Mouse (Mus musculus): ENCODE data around the gene Iqcg. TPM values are rescaled to one million over a fixed set of nuclear protein-coding genes. Genes with fewer than 3 reads are reported as not detected.

The Iqcg gene
- 3.1 and 7.4 TPM in 2 replicates for polyA plus RNA-seq (2014; fragmentation: Nextera tagmentation; extraction: Ambion mirVana)

DNA sequence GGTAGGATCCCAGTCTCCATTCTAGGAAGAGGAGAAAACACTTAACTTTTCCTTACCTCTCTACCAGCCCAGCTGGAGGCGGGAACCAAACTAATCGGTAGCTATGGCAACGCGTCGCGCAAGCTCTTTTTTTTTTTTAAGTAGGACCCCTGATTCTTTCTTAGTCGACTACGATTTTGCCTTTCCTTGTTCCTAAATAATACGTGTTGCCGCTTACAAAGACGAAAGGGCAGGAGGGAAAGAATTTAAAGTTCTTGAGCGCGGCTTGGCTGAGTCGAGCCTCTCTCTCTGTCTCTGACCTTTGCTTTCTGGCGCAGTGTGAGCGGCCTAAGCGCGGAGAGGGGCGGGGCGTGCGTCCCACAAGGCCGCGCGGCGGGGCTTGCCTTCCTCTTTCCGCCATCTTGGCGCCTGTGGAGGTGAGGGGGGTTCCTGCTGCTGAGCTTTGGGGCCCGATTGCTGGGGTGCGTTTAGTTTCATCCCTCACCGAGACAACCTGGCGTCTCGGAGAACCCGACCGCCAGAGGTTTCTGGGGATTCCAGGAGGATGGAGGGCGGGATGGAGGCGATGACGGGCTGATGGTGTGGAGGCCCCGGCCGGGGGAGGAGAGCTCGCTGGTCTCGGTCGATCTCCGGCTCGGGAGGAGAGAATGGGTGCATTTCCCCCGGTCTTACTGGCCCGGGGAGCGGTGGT lies at the start of gene Iqcg, which contains the start of gene Rpl35a:
Gene Iqcg, minus strand, starts transcription at position 124 of the 691 bp plus-strand sequence.
Gene Rpl35a, plus strand, starts transcription at position 359 of the 691 bp plus-strand sequence.
- no peaks in the 10 kb centered on the region for H3K9me3 ChIP-seq (ENCODE audit: control insufficient read depth, low read length)

GRCm38 (mm10) chr16:33085666-33086065 lies 29.6 kb upstream of the Iqcg start:
- Histone ChIP-seq H3K4me1 (ENCODE audit: control insufficient read depth, insufficient read depth, low read length) (no peaks in the 10 kb centered on the region), H3K27me3 (replicated peaks; ENCODE audit: control insufficient read depth, insufficient read depth, low read length) (no peaks in the 10 kb centered on the region), H3K4me2 (ENCODE audit: low read depth, low read length) (no peak overlapping the region), H3K9me3 (ENCODE audit: control insufficient read depth, low read length) (no peaks in the 10 kb centered on the region), H3K4me3 (ENCODE audit: low read depth, low read length) (no peak overlapping the region), H3K36me3 (ENCODE audit: control insufficient read depth, insufficient read depth, low read length) (0 out of 2 replicates have a peak, but pooled peaks cover 5% of the 10 kb centered on the region), H3K27ac (replicated peaks; ENCODE audit: low read depth, low read length) (no peak overlapping the region), H3K9ac (ENCODE audit: low read depth, low read length) (no peak overlapping the region)
- DNase-seq (ENCODE audit: low spot score): no peak
- no peak for ATAC-seq (ENCODE audit: low read depth)
- WGBS: 72% methylated on average over 8 of the region's 8 CpGs

More for the DNA sequence above, at the start of gene Iqcg, which contains the start of gene Rpl35a:
- peaks cover 10% of the 10 kb centered on the region for H3K4me1 ChIP-seq (ENCODE audit: control insufficient read depth, insufficient read depth, low read length)
- WGBS: under 1% methylated on average over 45 of the region's 47 CpGs
- H3K36me3 ChIP-seq (ENCODE audit: control insufficient read depth, insufficient read depth, low read length): peaks cover 32% of the 10 kb centered on the region
- peak within 1 kb of the TSS; percentile 97 for H3K9ac ChIP-seq (ENCODE audit: low read depth, low read length)
- peak within 1 kb of the TSS; percentile 73 for H3K4me2 ChIP-seq (ENCODE audit: low read depth, low read length)
- peak within 1 kb of the TSS; percentile 92 for H3K27ac ChIP-seq (replicated peaks; ENCODE audit: low read depth, low read length)
- peak within 1 kb of the TSS; percentile 93 for H3K4me3 ChIP-seq (ENCODE audit: low read depth, low read length)
- DNase-seq (ENCODE audit: low spot score) (peak; percentile 95), ATAC-seq (ENCODE audit: low read depth) (peak; percentile 93)
- H3K27me3 ChIP-seq (replicated peaks; ENCODE audit: control insufficient read depth, insufficient read depth, low read length): no peaks in the 10 kb centered on the region

- Histone ChIP-seq H3K9ac (ENCODE audit: low read depth, low read length) (no peak overlapping the region), H3K27me3 (replicated peaks; ENCODE audit: control insufficient read depth, insufficient read depth, low read length) (no peaks in the 10 kb centered on the region), H3K4me1 (ENCODE audit: control insufficient read depth, insufficient read depth, low read length) (no peaks in the 10 kb centered on the region), H3K27ac (replicated peaks; ENCODE audit: low read depth, low read length) (no peak overlapping the region), H3K9me3 (ENCODE audit: control insufficient read depth, low read length) (no peaks in the 10 kb centered on the region), H3K36me3 (ENCODE audit: control insufficient read depth, insufficient read depth, low read length) (0 out of 2 replicates have a peak, but pooled peaks cover 5% of the 10 kb centered on the region), H3K4me3 (ENCODE audit: low read depth, low read length) (no peak overlapping the region), H3K4me2 (ENCODE audit: low read depth, low read length) (no peak overlapping the region)
- ATAC-seq (ENCODE audit: low read depth) (no peak), DNase-seq (ENCODE audit: low spot score) (no peak)
- WGBS: 83% methylated on average over 2 of the region's 2 CpGs
These were observed 28.0 kb upstream of the Iqcg start for GRCm38 (mm10) chr16:33083996-33084395.

GRCm38 (mm10) chr16:33082951-33083350 lies 26.9 kb upstream of the Iqcg start:
- ATAC-seq (ENCODE audit: low read depth) (no peak), DNase-seq (ENCODE audit: low spot score) (no peak)
- no peak overlapping the region for H3K4me3 ChIP-seq (ENCODE audit: low read depth, low read length)
- 88% methylated on average over 6 of the region's 6 CpGs for WGBS
- 0 out of 2 replicates have a peak, but pooled peaks cover 5% of the 10 kb centered on the region for H3K36me3 ChIP-seq (ENCODE audit: control insufficient read depth, insufficient read depth, low read length)
- H3K4me2 ChIP-seq (ENCODE audit: low read depth, low read length): no peak overlapping the region
- no peaks in the 10 kb centered on the region for H3K4me1 ChIP-seq (ENCODE audit: control insufficient read depth, insufficient read depth, low read length)
- no peak overlapping the region for H3K27ac ChIP-seq (replicated peaks; ENCODE audit: low read depth, low read length)
- no peaks in the 10 kb centered on the region for H3K27me3 ChIP-seq (replicated peaks; ENCODE audit: control insufficient read depth, insufficient read depth, low read length)
- H3K9me3 ChIP-seq (ENCODE audit: control insufficient read depth, low read length): no peaks in the 10 kb centered on the region
- H3K9ac ChIP-seq (ENCODE audit: low read depth, low read length): no peak overlapping the region

DNA sequence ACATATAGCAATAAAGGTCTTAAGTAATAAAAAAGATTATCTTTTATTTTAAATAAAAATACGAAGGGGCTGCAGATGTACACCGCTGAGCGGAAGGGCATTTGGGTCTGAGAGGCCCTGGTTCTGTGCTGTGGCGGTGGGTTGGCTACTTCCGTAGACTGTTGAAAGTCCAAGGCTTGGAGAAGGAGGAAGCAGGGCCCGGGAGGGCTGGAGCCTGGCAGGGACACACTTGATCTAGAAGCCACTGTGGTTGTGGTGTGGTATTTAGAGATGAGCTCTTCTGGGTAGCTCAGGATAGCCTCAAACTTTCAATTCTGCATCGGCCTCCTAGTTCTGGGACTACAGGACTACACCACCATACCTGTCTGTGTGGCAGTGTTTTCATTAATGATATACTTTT lies 24.0 kb upstream of the Iqcg start:
- H3K4me1 ChIP-seq (ENCODE audit: control insufficient read depth, insufficient read depth, low read length): no peaks in the 10 kb centered on the region
- 93% methylated on average over 7 of the region's 7 CpGs for WGBS
- DNase-seq (ENCODE audit: low spot score) (no peak), ATAC-seq (ENCODE audit: low read depth) (no peak)
- H3K9me3 ChIP-seq (ENCODE audit: control insufficient read depth, low read length): no peaks in the 10 kb centered on the region
- 0 out of 2 replicates have a peak, but pooled peaks cover 5% of the 10 kb centered on the region for H3K36me3 ChIP-seq (ENCODE audit: control insufficient read depth, insufficient read depth, low read length)
- no peak overlapping the region for H3K4me3 ChIP-seq (ENCODE audit: low read depth, low read length)
- no peaks in the 10 kb centered on the region for H3K27me3 ChIP-seq (replicated peaks; ENCODE audit: control insufficient read depth, insufficient read depth, low read length)
- H3K27ac ChIP-seq (replicated peaks; ENCODE audit: low read depth, low read length): no peak overlapping the region
- H3K4me2 ChIP-seq (ENCODE audit: low read depth, low read length): no peak overlapping the region
- H3K9ac ChIP-seq (ENCODE audit: low read depth, low read length): no peak overlapping the region

DNA sequence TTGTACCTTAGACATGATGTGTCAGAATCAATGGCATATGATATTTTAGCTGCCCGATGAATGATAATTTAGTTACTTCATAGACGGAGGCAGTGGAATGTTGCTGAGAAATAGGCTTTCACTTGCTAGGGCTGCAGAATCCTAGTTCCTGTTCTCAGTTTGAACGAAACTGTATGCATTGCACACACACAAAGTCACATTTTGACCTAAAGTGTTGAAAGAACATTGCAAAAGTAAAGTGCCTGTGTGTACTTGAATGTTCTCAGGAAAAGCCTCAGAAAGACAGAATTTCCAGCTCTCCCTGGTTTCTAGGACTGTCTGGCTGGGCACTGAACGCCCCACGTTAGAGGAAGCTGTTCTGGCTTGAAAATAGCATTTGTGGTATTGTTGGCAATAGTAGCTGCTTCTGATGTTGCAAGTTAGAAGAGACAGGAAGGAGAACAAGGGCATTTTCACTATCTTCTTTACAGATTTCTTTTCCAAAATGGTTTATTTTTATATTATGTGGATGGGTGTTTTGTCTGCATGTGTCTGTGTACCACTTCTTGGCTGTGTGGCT lies 21.1 kb upstream of the Iqcg start:
- no peak for DNase-seq (ENCODE audit: low spot score)
- no peaks in the 10 kb centered on the region for H3K27me3 ChIP-seq (replicated peaks; ENCODE audit: control insufficient read depth, insufficient read depth, low read length)
- no peak overlapping the region for H3K4me2 ChIP-seq (ENCODE audit: low read depth, low read length)
- no peak for ATAC-seq (ENCODE audit: low read depth)
- 91% methylated on average over 5 of the region's 5 CpGs for WGBS
- no peak overlapping the region for H3K27ac ChIP-seq (replicated peaks; ENCODE audit: low read depth, low read length)
- no peaks in the 10 kb centered on the region for H3K36me3 ChIP-seq (ENCODE audit: control insufficient read depth, insufficient read depth, low read length)
- H3K4me1 ChIP-seq (ENCODE audit: control insufficient read depth, insufficient read depth, low read length): no peaks in the 10 kb centered on the region
- H3K9me3 ChIP-seq (ENCODE audit: control insufficient read depth, low read length): no peaks in the 10 kb centered on the region
- H3K4me3 ChIP-seq (ENCODE audit: low read depth, low read length): no peak overlapping the region
- no peak overlapping the region for H3K9ac ChIP-seq (ENCODE audit: low read depth, low read length)

DNA sequence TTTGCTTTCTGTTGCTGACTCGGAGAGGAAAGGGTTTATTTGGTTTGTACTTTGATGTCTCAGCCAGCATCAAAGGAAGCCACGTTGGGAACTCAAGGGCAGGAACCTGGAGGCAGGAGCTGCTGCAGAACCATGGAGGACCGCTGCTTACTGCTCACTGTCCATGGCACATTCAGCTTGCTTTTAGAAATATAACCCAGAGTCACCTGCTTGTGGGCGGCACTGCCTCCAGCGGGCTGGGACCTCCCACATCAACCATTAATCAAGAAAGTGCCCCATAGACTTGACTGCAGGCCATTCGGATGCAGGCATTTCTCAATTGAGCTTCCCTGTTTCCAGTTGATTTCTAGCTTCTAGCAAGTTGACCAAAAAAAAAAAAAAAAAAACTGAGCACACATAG lies 20.1 kb upstream of the Iqcg start:
- H3K9ac ChIP-seq (ENCODE audit: low read depth, low read length): no peak overlapping the region
- H3K27ac ChIP-seq (replicated peaks; ENCODE audit: low read depth, low read length): no peak overlapping the region
- no peak overlapping the region for H3K4me2 ChIP-seq (ENCODE audit: low read depth, low read length)
- H3K9me3 ChIP-seq (ENCODE audit: control insufficient read depth, low read length): no peaks in the 10 kb centered on the region
- no peak overlapping the region for H3K4me3 ChIP-seq (ENCODE audit: low read depth, low read length)
- no peak for ATAC-seq (ENCODE audit: low read depth)
- no peaks in the 10 kb centered on the region for H3K27me3 ChIP-seq (replicated peaks; ENCODE audit: control insufficient read depth, insufficient read depth, low read length)
- H3K4me1 ChIP-seq (ENCODE audit: control insufficient read depth, insufficient read depth, low read length): no peaks in the 10 kb centered on the region
- WGBS: 67% methylated on average over 6 of the region's 6 CpGs
- H3K36me3 ChIP-seq (ENCODE audit: control insufficient read depth, insufficient read depth, low read length): no peaks in the 10 kb centered on the region
- no peak for DNase-seq (ENCODE audit: low spot score)

DNA sequence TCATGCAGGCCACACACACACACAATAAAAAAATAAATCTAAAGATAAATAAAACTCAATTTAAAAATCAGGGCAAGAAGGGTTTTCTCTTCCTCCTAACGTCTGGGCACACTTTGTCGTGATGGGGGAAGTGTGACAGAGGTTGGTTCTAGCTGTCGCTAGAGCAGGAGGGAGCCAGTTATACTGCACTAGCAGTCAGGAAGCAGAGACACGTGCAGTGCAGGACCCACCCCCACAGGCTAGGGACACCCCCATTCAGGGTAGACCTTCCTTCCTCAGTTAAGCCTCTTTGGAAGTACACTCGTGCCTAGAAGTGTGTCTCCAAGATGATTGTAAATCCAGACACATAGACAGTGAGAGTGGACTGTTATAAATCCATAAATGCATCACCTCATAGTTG lies 18.9 kb upstream of the Iqcg start:
- H3K4me3 ChIP-seq (ENCODE audit: low read depth, low read length): no peak overlapping the region
- no peak overlapping the region for H3K27ac ChIP-seq (replicated peaks; ENCODE audit: low read depth, low read length)
- H3K9ac ChIP-seq (ENCODE audit: low read depth, low read length): no peak overlapping the region
- no peaks in the 10 kb centered on the region for H3K4me1 ChIP-seq (ENCODE audit: control insufficient read depth, insufficient read depth, low read length)
- ATAC-seq (ENCODE audit: low read depth) (no peak), DNase-seq (ENCODE audit: low spot score) (no peak)
- 64% methylated on average over 5 of the region's 5 CpGs for WGBS
- H3K4me2 ChIP-seq (ENCODE audit: low read depth, low read length): no peak overlapping the region
- no peaks in the 10 kb centered on the region for H3K9me3 ChIP-seq (ENCODE audit: control insufficient read depth, low read length)
- 0 out of 2 replicates have a peak, but pooled peaks cover 1% of the 10 kb centered on the region for H3K36me3 ChIP-seq (ENCODE audit: control insufficient read depth, insufficient read depth, low read length)
- H3K27me3 ChIP-seq (replicated peaks; ENCODE audit: control insufficient read depth, insufficient read depth, low read length): no peaks in the 10 kb centered on the region
